Mouse (Mus musculus) embryonic fibroblast, embryonic 13.5 days (primary cell): ENCODE measurements around the gene Adssl1. TPM values are rescaled to one million over a fixed set of nuclear protein-coding genes. Genes with fewer than 3 reads are reported as not detected.

Experiments
- H3K27ac ChIP-seq: 2 replicates; pipeline ENCODE4 v1.5.1; 2012; ENCODE audit warnings: low read length, control low read depth, inconsistent platforms; ENCODE audit not compliant: insufficient read depth
- H3K4me1 ChIP-seq: 2 replicates; pipeline ENCODE4 v1.6.1; 2011; ENCODE audit warnings: low read length; ENCODE audit not compliant: control insufficient read depth, insufficient read depth
- H3K4me3 ChIP-seq: 2 replicates; pipeline ENCODE4 v1.5.1; 2011; ENCODE audit warnings: mild to moderate bottlenecking, control low read depth, low read length; ENCODE audit not compliant: insufficient read depth
- CTCF ChIP-seq: IDR thresholded peaks from 2 replicates; pipeline ENCODE4 v1.5.1; 2011; ENCODE audit warnings: mild to moderate bottlenecking, control low read depth, low read length, moderate library complexity, borderline replicate concordance; ENCODE audit not compliant: insufficient read depth
- POLR2A ChIP-seq: IDR thresholded peaks from 2 replicates; pipeline ENCODE4 v1.6.1; 2011; ENCODE audit warnings: low read depth, mild to moderate bottlenecking, control low read depth, low read length, moderate library complexity
- polyA plus RNA-seq: library from polyadenylated mRNA; stranded (reverse); fragments of >200 nt; gene quantifications from 2 replicates; pipeline ENCODE4 v1.2.4, GENCODE M21; 2011; ENCODE audit warnings: low read depth; ENCODE audit not compliant: missing spikeins, insufficient read length

The Adssl1 gene
- polyA plus RNA-seq, 1 experiment = 2.2 TPM

DNA sequence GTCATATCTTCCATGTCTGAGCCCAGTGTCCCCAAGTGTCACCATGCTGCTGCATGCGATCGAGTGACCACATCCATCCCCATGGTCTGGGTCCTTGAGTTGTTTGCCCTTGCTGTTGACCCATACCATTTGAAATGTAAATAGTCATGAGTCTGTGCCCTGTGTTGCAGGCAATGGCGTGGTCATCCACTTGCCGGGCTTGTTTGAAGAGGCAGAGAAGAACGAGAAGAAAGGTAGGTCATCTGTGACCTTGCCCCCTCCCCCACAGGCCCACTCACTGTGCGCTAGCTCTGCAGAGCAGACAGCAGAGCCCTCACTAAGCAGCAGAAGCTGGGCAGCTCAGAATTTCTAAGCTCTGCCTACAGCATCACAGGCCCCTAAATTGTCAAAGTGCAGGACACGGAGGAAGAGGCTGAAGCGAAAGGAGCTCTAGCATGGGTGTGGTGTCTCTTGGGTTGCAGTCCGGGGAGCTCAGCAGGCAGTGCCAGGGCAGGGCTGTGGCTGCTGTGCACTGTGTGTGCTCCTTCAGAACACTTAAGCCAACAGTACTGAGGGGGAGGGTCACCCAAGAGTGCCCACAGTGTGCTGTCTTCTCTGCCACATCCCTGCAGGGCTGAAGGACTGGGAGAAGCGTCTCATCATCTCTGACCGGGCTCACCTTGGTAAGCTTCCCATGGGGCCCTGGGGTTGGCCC, 12.4 kb downstream of the Adssl1 start:
- Histone ChIP-seq H3K4me1 (no peaks in the 10 kb centered on the region), H3K27ac (no peak overlapping the region), H3K4me3 (no peak overlapping the region)
- TF ChIP-seq CTCF (no peak), POLR2A (no peak)

- Histone ChIP-seq H3K4me3 (no peak overlapping the region), H3K27ac (no peak overlapping the region), H3K4me1 (no peaks in the 10 kb centered on the region)
- TF ChIP-seq CTCF = no peak
- TF ChIP-seq POLR2A = no peak
Measured at GRCm38 (mm10) chr12:112632907-112633306, 13.1 kb downstream of the Adssl1 start.

DNA sequence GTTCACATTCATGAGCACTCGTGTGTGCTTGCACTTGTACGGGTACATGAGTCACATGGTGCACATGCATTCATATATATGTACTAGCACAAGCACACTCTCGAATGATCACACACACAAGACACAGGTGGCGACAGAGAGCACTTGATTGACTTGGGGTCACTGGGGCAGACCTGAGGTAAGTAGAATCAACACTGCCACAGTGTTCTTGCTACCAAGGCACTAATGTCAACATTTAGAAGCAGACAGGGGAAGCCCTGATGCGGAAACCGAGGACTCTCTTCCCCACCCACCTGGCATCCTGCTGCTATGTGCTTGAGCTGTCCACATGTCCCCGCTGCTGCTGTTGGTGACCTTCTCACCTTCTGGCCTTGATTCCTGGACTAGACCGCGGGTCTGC, 13.8 kb downstream of the Adssl1 start:
- Histone ChIP-seq H3K27ac (no peak overlapping the region), H3K4me3 (no peak overlapping the region), H3K4me1 (no peaks in the 10 kb centered on the region)
- no peak for TF ChIP-seq CTCF
- no peak for TF ChIP-seq POLR2A

GRCm38 (mm10) chr12:112639526-112639925, 19.7 kb downstream of the Adssl1 start:
- TF ChIP-seq CTCF (no peak), POLR2A (no peak)
- Histone ChIP-seq H3K4me3 (no peak overlapping the region), H3K4me1 (no peaks in the 10 kb centered on the region), H3K27ac (no peak overlapping the region)

DNA sequence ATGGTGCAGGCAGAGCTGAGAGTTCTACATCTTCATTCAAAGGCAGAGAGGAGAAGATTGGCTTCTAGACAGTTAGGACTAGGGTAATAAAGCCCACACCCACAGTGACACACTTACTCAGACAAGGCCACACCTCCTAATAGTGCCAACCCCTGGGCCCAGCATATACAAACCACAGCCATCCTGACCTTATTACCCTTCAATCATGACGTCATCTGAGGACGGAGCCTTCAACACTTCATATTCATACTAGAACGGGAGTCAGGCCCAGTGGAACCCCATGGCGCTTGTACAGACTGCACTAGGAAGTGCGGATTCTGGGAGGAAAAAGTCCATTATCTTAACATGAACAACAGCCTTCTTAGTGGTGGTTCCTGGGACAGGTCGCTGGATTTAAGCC, 23.3 kb downstream of the Adssl1 start:
- Histone ChIP-seq H3K4me1 (peaks cover 9% of the 10 kb centered on the region), H3K4me3 (no peak overlapping the region), H3K27ac (no peak overlapping the region)
- no peak for TF ChIP-seq CTCF
- TF ChIP-seq POLR2A = no peak

DNA sequence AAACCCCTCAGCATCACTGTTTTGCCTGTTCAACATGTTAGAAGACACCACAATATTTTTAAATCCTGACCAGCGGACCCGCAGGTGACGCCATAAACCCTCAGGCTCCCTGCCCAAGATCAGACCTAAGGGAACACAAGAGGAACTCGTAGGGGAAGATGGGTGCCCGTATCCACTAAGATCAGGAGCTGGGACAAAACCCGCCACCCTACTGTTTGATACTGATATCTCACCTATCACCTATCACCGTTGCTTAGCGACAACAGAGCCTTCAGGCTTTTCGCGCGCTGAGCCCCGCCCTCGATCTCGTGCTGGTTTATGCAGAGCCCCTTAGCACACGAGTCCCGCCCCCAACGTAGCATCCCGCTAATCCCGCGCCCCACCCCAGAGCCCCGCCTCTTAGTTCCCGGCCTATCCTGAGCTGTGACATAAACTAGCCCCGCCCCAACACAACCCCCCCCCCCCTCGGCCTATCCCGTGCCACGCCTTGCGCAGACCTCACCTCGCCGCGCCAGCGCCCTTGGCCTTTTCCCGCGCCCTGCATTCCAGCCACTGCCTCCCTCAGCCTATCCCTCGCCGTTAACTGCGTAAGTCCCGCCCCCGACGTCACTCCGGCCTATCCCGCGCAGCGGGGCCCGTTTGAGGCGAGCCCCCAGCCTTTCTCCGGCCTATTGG, 24.5 kb downstream of the Adssl1 start, which contains the start of gene Siva1:
Siva1 (plus strand) TSS at position 500 of the 675 bp plus-strand sequence.
- H3K4me1 ChIP-seq = peaks cover 16% of the 10 kb centered on the region
- peak within 1 kb of the TSS; percentile 72 for H3K27ac ChIP-seq
- TF ChIP-seq CTCF (no peak), POLR2A (0 out of 2 replicates have a peak, but pooled peaks have one; percentile 36)
- H3K4me3 ChIP-seq = peak within 1 kb of the TSS; percentile 64

GRCm38 (mm10) chr12:112644855-112645506, 25.1 kb downstream of the Adssl1 start:
- peaks cover 16% of the 10 kb centered on the region for H3K4me1 ChIP-seq
- peak overlapping the region; percentile 72 for H3K27ac ChIP-seq
- TF ChIP-seq CTCF (no peak), POLR2A (peak; percentile 79)
- peak overlapping the region; percentile 64 for H3K4me3 ChIP-seq

DNA sequence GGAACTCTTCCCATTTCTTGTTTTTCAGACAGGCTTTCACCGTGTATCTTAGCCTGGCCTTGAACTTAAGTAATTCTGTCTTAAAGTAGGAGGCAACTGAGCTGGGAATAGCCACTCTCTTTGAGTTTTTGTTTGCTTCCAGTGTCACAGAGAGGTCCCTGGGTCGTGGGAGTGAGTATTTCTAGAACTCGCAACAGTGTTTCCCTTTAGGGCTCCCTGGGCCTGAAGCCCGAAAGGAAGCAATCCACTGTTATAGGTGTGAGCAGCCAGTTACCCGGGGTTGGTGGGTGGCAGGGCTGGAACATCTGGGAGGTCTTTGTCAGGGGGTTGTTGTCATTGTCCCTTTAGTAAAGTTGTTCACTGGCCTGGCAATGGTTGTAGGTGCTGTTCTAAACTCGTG, 26.3 kb downstream of the Adssl1 start:
- Histone ChIP-seq H3K4me1 (peaks cover 16% of the 10 kb centered on the region), H3K27ac (peak overlapping the region; percentile 72), H3K4me3 (peak overlapping the region; percentile 64)
- TF ChIP-seq CTCF (no peak), POLR2A (no peak)

GRCm38 (mm10) chr12:112648081-112648480, 28.2 kb downstream of the Adssl1 start:
- Histone ChIP-seq H3K27ac (peak overlapping the region; percentile 35; the same call in 1 of the 2 replicates), H3K4me1 (peaks cover 16% of the 10 kb centered on the region), H3K4me3 (no peak overlapping the region)
- TF ChIP-seq POLR2A = no peak
- TF ChIP-seq CTCF = no peak
